Comparison of ENCODE assay signal across 21 mouse cellular contexts in genomic region chr3:96168466-96169158, GRCm38 (mm10). TPM values are rescaled to one million over a fixed set of nuclear protein-coding genes. Genes with fewer than 3 reads are reported as not detected.
DNase-seq lines count a peak whose midpoint lies in the region; ATAC-seq and TF ChIP-seq lines count a peak whose summit lies in the region.
"Had no signal": no experiment of that assay in that cellular context is flagged by ENCODE, and none has a peak within 500 bp of the region (broad histone marks: within the 10 kb centered on the region; RNA-seq: fewer than 3 reads in every experiment).

No protein-coding gene starts in this region.

- TF ChIP-seq EP300 in heart, adult 2 months (IDR thresholded peaks at IDR 0.05; ENCODE audit: insufficient read depth, low read depth, low read length) = peak; percentile 53; the same call in 1 of the 2 replicates

- no peak for TF ChIP-seq CTCF in heart, adult 2 months (IDR thresholded peaks at IDR 0.05)

- H3K4me2 ChIP-seq in lung, embryonic 16.5 days (ENCODE audit: low read depth, low read length) = peak overlapping the region; percentile 6; the same call in 1 of the 2 replicates
- no peak overlapping the region for H3K4me2 ChIP-seq in embryonic facial prominence, embryonic 13.5 days
- 0 out of 2 replicates have a peak overlapping the region, but pooled peaks have one; percentile 10 for H3K4me2 ChIP-seq in heart, embryonic 16.5 days (ENCODE audit: low read depth, low read length)
- H3K4me2 ChIP-seq: forebrain, embryonic 13.5 days; liver, embryonic 12.5 days; lung, embryonic 14.5 days; midbrain, embryonic 11.5 days; neural tube, embryonic 15.5 days had no signal

- peak overlapping the region; percentile 69 for H3K27ac ChIP-seq in heart, adult 2 months
- H3K27ac ChIP-seq in lung, embryonic 16.5 days (ENCODE audit: low read length) = peak overlapping the region; percentile 55
- H3K27ac ChIP-seq in embryonic facial prominence, embryonic 13.5 days = peak overlapping the region; percentile 39; the same call in 1 of the 2 replicates
- peak overlapping the region; percentile 38; the same call in 1 of the 2 replicates for H3K27ac ChIP-seq in heart, embryonic 16.5 days (ENCODE audit: low read length)
- H3K27ac ChIP-seq: forebrain, embryonic 13.5 days; hindbrain, embryonic 10.5 days; liver, embryonic 12.5 days; neural tube, embryonic 15.5 days had no signal

- no peaks in the 10 kb centered on the region; the same call in 1 of the 2 replicates for H3K79me2 ChIP-seq in heart, adult 2 months (replicated peaks; ENCODE audit: control insufficient read depth, insufficient read depth, low read length)

- no peaks in the 10 kb centered on the region for H3K9me3 ChIP-seq in lung, embryonic 16.5 days (ENCODE audit: control insufficient read depth, low read length)
- H3K9me3 ChIP-seq in embryonic facial prominence, embryonic 13.5 days = no peaks in the 10 kb centered on the region
- H3K9me3 ChIP-seq in heart, embryonic 16.5 days (replicated peaks; ENCODE audit: control insufficient read depth, low read length) = no peaks in the 10 kb centered on the region
- H3K9me3 ChIP-seq: forebrain, embryonic 13.5 days; hindbrain, embryonic 10.5 days; liver, embryonic 12.5 days; neural tube, embryonic 15.5 days had no signal

- peak in 1 of 2 experiments; percentile 37 for DNase-seq in heart, adult 2 months
- no peak for DNase-seq in heart, postnatal 25 days (ENCODE audit: low spot score)
- DNase-seq in lung, postnatal 25 days (ENCODE audit: low spot score) = no peak
- DNase-seq: adrenal gland, postnatal 14 days; B cell, adult 2 months; cerebellum, adult 8-10 months; kidney, adult 8-10 months; left cerebral cortex, postnatal 4 days; lung, embryonic 14.5 days; right cerebral cortex, postnatal 4 days; thymus, postnatal 4 days had no signal

- intact Hi-C loops in heart, adult 2 months (cut with DNase I) = no loop called here
- intact Hi-C loops in heart, postnatal 25 days (cut with DNase I) = no loop called here

- TF ChIP-seq POLR2A in heart, adult 2 months (IDR thresholded peaks at IDR 0.05; ENCODE audit: insufficient read depth, low read depth, low read length) = no peak; the same call in 1 of the 2 replicates

- H3K4me1 ChIP-seq in heart, adult 2 months (ENCODE audit: control insufficient read depth, insufficient read depth, low read length) = peaks cover 9% of the 10 kb centered on the region
- H3K4me1 ChIP-seq in lung, embryonic 16.5 days (replicated peaks; ENCODE audit: control insufficient read depth, insufficient read depth, low read length) = peaks cover 24% of the 10 kb centered on the region
- H3K4me1 ChIP-seq in embryonic facial prominence, embryonic 13.5 days = peaks cover 31% of the 10 kb centered on the region
- H3K4me1 ChIP-seq in heart, embryonic 16.5 days (ENCODE audit: control insufficient read depth, insufficient read depth, low read length) = peaks cover 15% of the 10 kb centered on the region

- peak overlapping the region; percentile 26 for H3K4me3 ChIP-seq in heart, adult 2 months
- no peak overlapping the region for H3K4me3 ChIP-seq in lung, embryonic 16.5 days (ENCODE audit: low read length)
- no peak overlapping the region for H3K4me3 ChIP-seq in embryonic facial prominence, embryonic 13.5 days
- H3K4me3 ChIP-seq in heart, embryonic 16.5 days (ENCODE audit: low read length) = no peak overlapping the region
- H3K4me3 ChIP-seq: forebrain, embryonic 13.5 days; hindbrain, embryonic 10.5 days; liver, embryonic 12.5 days; neural tube, embryonic 15.5 days had no signal

- WGBS in heart, adult 2 months = 36% methylated on average over 12 of the region's 12 CpGs
- WGBS in lung, embryonic 16.5 days = 45% methylated on average over 12 of the region's 12 CpGs
- 78% methylated on average over 12 of the region's 12 CpGs for WGBS in embryonic facial prominence, embryonic 13.5 days
- 58% methylated on average over 12 of the region's 12 CpGs for WGBS in heart, embryonic 16.5 days

- no peaks in the 10 kb centered on the region for H3K27me3 ChIP-seq in heart, adult 2 months (ENCODE audit: control insufficient read depth, insufficient read depth, low read length)
- no peaks in the 10 kb centered on the region for H3K27me3 ChIP-seq in lung, embryonic 16.5 days (ENCODE audit: control insufficient read depth, insufficient read depth, low read depth, low read length)
- no peaks in the 10 kb centered on the region for H3K27me3 ChIP-seq in embryonic facial prominence, embryonic 13.5 days
- no peaks in the 10 kb centered on the region for H3K27me3 ChIP-seq in heart, embryonic 16.5 days (ENCODE audit: control insufficient read depth, insufficient read depth, low read length)
- H3K27me3 ChIP-seq: forebrain, embryonic 13.5 days; neural tube, embryonic 15.5 days had no signal

- peaks cover 4% of the 10 kb centered on the region; the same call in 1 of the 2 replicates for H3K36me3 ChIP-seq in heart, adult 2 months (ENCODE audit: control insufficient read depth, insufficient read depth, low read length)
- H3K36me3 ChIP-seq in lung, embryonic 16.5 days (ENCODE audit: control insufficient read depth, insufficient read depth, low read length) = peaks cover 2% of the 10 kb centered on the region; the same call in 1 of the 2 replicates
- peaks cover 44% of the 10 kb centered on the region for H3K36me3 ChIP-seq in embryonic facial prominence, embryonic 13.5 days
- no peaks in the 10 kb centered on the region for H3K36me3 ChIP-seq in heart, embryonic 16.5 days (ENCODE audit: control insufficient read depth, insufficient read depth)
- H3K36me3 ChIP-seq: neural tube, embryonic 15.5 days had no signal

- no peak for ATAC-seq in lung, embryonic 16.5 days (ENCODE audit: low read depth)
- no peak for ATAC-seq in embryonic facial prominence, embryonic 13.5 days (ENCODE audit: insufficient number of reproducible peaks, insufficient read depth, low FRiP score, low TSS enrichment, low read depth)
- no peak for ATAC-seq in heart, embryonic 16.5 days (replicated peaks; ENCODE audit: extremely low read depth, insufficient read depth, low FRiP score)
- no peak for ATAC-seq in erythroid progenitor cell, adult 5-6 weeks (replicated peaks; ENCODE audit: low FRiP score, poor library complexity, severe bottlenecking)
- ATAC-seq: forebrain, embryonic 13.5 days; inflammation-experienced regulatory T-cells, adult 6 months; liver, embryonic 12.5 days had no signal

- H3K9ac ChIP-seq in heart, adult 2 months (ENCODE audit: low read depth, low read length) = no peak overlapping the region
- H3K9ac ChIP-seq in lung, embryonic 16.5 days (ENCODE audit: low read length) = 0 out of 2 replicates have a peak overlapping the region, but pooled peaks have one; percentile 24
- no peak overlapping the region for H3K9ac ChIP-seq in embryonic facial prominence, embryonic 13.5 days
- no peak overlapping the region for H3K9ac ChIP-seq in heart, embryonic 16.5 days (ENCODE audit: low read length)
- H3K9ac ChIP-seq: forebrain, embryonic 13.5 days; liver, embryonic 12.5 days; lung, embryonic 14.5 days; neural tube, embryonic 15.5 days had no signal

RNA-seq across cellular contexts. Expression of gene Sf3b4, which starts 3.5 kb away (rescaled TPM):
- total RNA-seq in heart, adult 2 months (2021) = 10 to 100 TPM; 15.7 to 16.5 TPM
- 19.2 and 23.0 TPM in 2 replicates for polyA plus RNA-seq in heart, adult 2 months (2012; rRNA removed)
- 10 to 100 TPM; 16.9 to 17.2 TPM for total RNA-seq in heart, postnatal 25 days (2021)
- 143 and 167 TPM in 2 replicates for polyA plus RNA-seq in lung, embryonic 16.5 days (2015; fragmentation: Nextera tagmentation; extraction: Ambion mirVana)
- polyA plus RNA-seq in embryonic facial prominence, embryonic 13.5 days (2015; fragmentation: Nextera tagmentation; extraction: Ambion mirVana) = 163 and 184 TPM in 2 replicates
- 91.8 and 92.8 TPM in 2 replicates for polyA plus RNA-seq in heart, embryonic 16.5 days (2015; fragmentation: Nextera tagmentation; extraction: Ambion mirVana)
- 19.8 and 38.1 TPM in 2 replicates for total RNA-seq in erythroid progenitor cell, adult 5-6 weeks (2015; ENCODE audit: low replicate concordance)
- 6.2 and 9.5 TPM in 2 replicates for total RNA-seq in erythroid progenitor cell, adult 5-6 weeks (2017; ENCODE audit: low replicate concordance)

RNA-seq across cellular contexts. Expression of gene Mtmr11, which starts 6.8 kb away (rescaled TPM):
- total RNA-seq in heart, adult 2 months (2021) = 1 to 10 TPM; 2.1 to 3.5 TPM
- 5.5 and 11.7 TPM in 2 replicates for polyA plus RNA-seq in heart, adult 2 months (2012; rRNA removed)
- 1 to 10 TPM; 3.2 TPM for total RNA-seq in heart, postnatal 25 days (2021)
- polyA plus RNA-seq in lung, embryonic 16.5 days (2015; fragmentation: Nextera tagmentation; extraction: Ambion mirVana) = 13.0 and 14.0 TPM in 2 replicates
- polyA plus RNA-seq in embryonic facial prominence, embryonic 13.5 days (2015; fragmentation: Nextera tagmentation; extraction: Ambion mirVana) = 37.3 and 38.2 TPM in 2 replicates
- polyA plus RNA-seq in heart, embryonic 16.5 days (2015; fragmentation: Nextera tagmentation; extraction: Ambion mirVana) = 8.7 and 9.4 TPM in 2 replicates
- not detected in 2 replicates for total RNA-seq in erythroid progenitor cell, adult 5-6 weeks (2015; ENCODE audit: low replicate concordance)
- total RNA-seq in erythroid progenitor cell, adult 5-6 weeks (2017; ENCODE audit: low replicate concordance) = not detected in 2 replicates

RNA-seq across cellular contexts. Expression of gene Sv2a, which starts 12.3 kb away (rescaled TPM):
- 1 to 10 TPM; 3.4 to 5.4 TPM for total RNA-seq in heart, adult 2 months (2021)
- 4.5 and 5.7 TPM in 2 replicates for polyA plus RNA-seq in heart, adult 2 months (2012; rRNA removed)
- total RNA-seq in heart, postnatal 25 days (2021) = 1 to 10 TPM; 5.0 to 6.5 TPM
- 2.3 and 2.6 TPM in 2 replicates for polyA plus RNA-seq in lung, embryonic 16.5 days (2015; fragmentation: Nextera tagmentation; extraction: Ambion mirVana)
- polyA plus RNA-seq in embryonic facial prominence, embryonic 13.5 days (2015; fragmentation: Nextera tagmentation; extraction: Ambion mirVana) = 7.6 and 8.7 TPM in 2 replicates
- polyA plus RNA-seq in heart, embryonic 16.5 days (2015; fragmentation: Nextera tagmentation; extraction: Ambion mirVana) = 11.6 and 13.9 TPM in 2 replicates
- total RNA-seq in erythroid progenitor cell, adult 5-6 weeks (2015; ENCODE audit: low replicate concordance) = not detected in 2 replicates
- not detected in 2 replicates for total RNA-seq in erythroid progenitor cell, adult 5-6 weeks (2017; ENCODE audit: low replicate concordance)

RNA-seq across cellular contexts. Expression of gene Bola1, which starts 50.9 kb away (rescaled TPM):
- 10 to 100 TPM; 22.6 to 28.7 TPM for total RNA-seq in heart, adult 2 months (2021)
- polyA plus RNA-seq in heart, adult 2 months (2012; rRNA removed) = 22.3 and 36.0 TPM in 2 replicates
- 10 to 100 TPM; 19.3 to 22.2 TPM for total RNA-seq in heart, postnatal 25 days (2021)
- polyA plus RNA-seq in lung, embryonic 16.5 days (2015; fragmentation: Nextera tagmentation; extraction: Ambion mirVana) = 51.4 and 51.6 TPM in 2 replicates
- polyA plus RNA-seq in embryonic facial prominence, embryonic 13.5 days (2015; fragmentation: Nextera tagmentation; extraction: Ambion mirVana) = 46.6 and 55.0 TPM in 2 replicates
- 40.0 and 43.5 TPM in 2 replicates for polyA plus RNA-seq in heart, embryonic 16.5 days (2015; fragmentation: Nextera tagmentation; extraction: Ambion mirVana)
- total RNA-seq in erythroid progenitor cell, adult 5-6 weeks (2015; ENCODE audit: low replicate concordance) = 10.8 and 11.3 TPM in 2 replicates
- total RNA-seq in erythroid progenitor cell, adult 5-6 weeks (2017; ENCODE audit: low replicate concordance) = 4.9 and 15.5 TPM in 2 replicates

RNA-seq across cellular contexts. Expression of gene Hist2h2ab, which starts 51.1 kb away (rescaled TPM):
- 1 to 10 TPM; 1.9 to 2.0 TPM for total RNA-seq in heart, adult 2 months (2021)
- polyA plus RNA-seq in heart, adult 2 months (2012; rRNA removed) = 0.35 TPM in 1 of 2 replicates, not detected in the other
- total RNA-seq in heart, postnatal 25 days (2021) = 1 to 10 TPM; 3.0 to 3.4 TPM
- 1.3 and 1.9 TPM in 2 replicates for polyA plus RNA-seq in lung, embryonic 16.5 days (2015; fragmentation: Nextera tagmentation; extraction: Ambion mirVana)
- polyA plus RNA-seq in embryonic facial prominence, embryonic 13.5 days (2015; fragmentation: Nextera tagmentation; extraction: Ambion mirVana) = 1.7 TPM in 1 of 2 replicates, not detected in the other
- not detected in 2 replicates for polyA plus RNA-seq in heart, embryonic 16.5 days (2015; fragmentation: Nextera tagmentation; extraction: Ambion mirVana)
- 6.8 and 8.4 TPM in 2 replicates for total RNA-seq in erythroid progenitor cell, adult 5-6 weeks (2015; ENCODE audit: low replicate concordance)
- total RNA-seq in erythroid progenitor cell, adult 5-6 weeks (2017; ENCODE audit: low replicate concordance) = 256 and 561 TPM in 2 replicates
- polyA plus RNA-seq: hindbrain, embryonic 10.5 days; lung, embryonic 14.5 days; neural tube, embryonic 15.5 days had no signal
